Mouse (Mus musculus) MEL (cell line): ENCODE measurements around the gene Hist1h2bc. TPM values are rescaled to one million over a fixed set of nuclear protein-coding genes. Genes with fewer than 3 reads are reported as not detected.

Experiments used
- DNase-seq: peaks from one replicate; pipeline ENCODE4 v3.0.0; 2011; ENCODE audit warnings: low read depth, low spot score
- H3K27ac ChIP-seq: 2 replicates; pipeline ENCODE4 v1.5.1; 2012; ENCODE audit warnings: low read depth, mild to moderate bottlenecking, control low read depth, low read length, moderate library complexity; ENCODE audit not compliant: control insufficient read depth
- H3K27me3 ChIP-seq, 2 experiments: fragments of 150-350 bp in 1 of 2; sonication (generic) in 1 of 2; 2 replicates each; pipeline ENCODE4 v1.6.1; 2012; ENCODE audit warnings: low read length in 2 of 2, mild to moderate bottlenecking in 2 of 2, improper control_type of control experiment in 1 of 2, moderate library complexity in 1 of 2; ENCODE audit not compliant: insufficient read depth in 2 of 2, control insufficient read depth in 1 of 2
- H3K36me3 ChIP-seq, 2 experiments: 2 replicates each; pipeline ENCODE4 v1.6.1; 2012 to 2014; ENCODE audit warnings: low read length in 2 of 2, improper control_type of control experiment in 1 of 2, inconsistent platforms in 1 of 2, mild to moderate bottlenecking in 1 of 2; ENCODE audit not compliant: insufficient read depth in 2 of 2, control insufficient read depth in 1 of 2
- H3K4me1 ChIP-seq, 2 experiments: fragments of 150-350 bp in 1 of 2; sonication (generic) in 1 of 2; 2 replicates each; pipeline ENCODE4 v1.6.1; 2012; ENCODE audit warnings: low read length in 2 of 2, improper control_type of control experiment in 1 of 2, mild to moderate bottlenecking in 1 of 2; ENCODE audit not compliant: insufficient read depth in 2 of 2, control insufficient read depth in 1 of 2
- H3K4me3 ChIP-seq, 2 experiments: fragments of 150-350 bp in 1 of 2; sonication (generic) in 1 of 2; 2 replicates each; pipeline ENCODE4 v1.5.1; 2012; ENCODE audit warnings: low read depth in 2 of 2, low read length in 2 of 2, mild to moderate bottlenecking in 2 of 2, moderate library complexity in 2 of 2, control low read depth in 1 of 2, improper control_type of control experiment in 1 of 2; ENCODE audit not compliant: control insufficient read depth in 1 of 2, insufficient read depth in 1 of 2
- H3K79me2 ChIP-seq: 2 replicates; pipeline ENCODE4 v1.6.1; 2012; ENCODE audit warnings: mild to moderate bottlenecking, low read length, moderate library complexity; ENCODE audit not compliant: control insufficient read depth, poor library complexity, insufficient read depth
- H3K9ac ChIP-seq: 2 replicates; pipeline ENCODE4 v1.6.1; 2012; ENCODE audit warnings: low read depth, mild to moderate bottlenecking, control low read depth, low read length, moderate library complexity; ENCODE audit not compliant: control insufficient read depth, poor library complexity, severe bottlenecking
- H3K9me3 ChIP-seq: fragments of 150-350 bp; sonication (generic); replicated peaks from 2 replicates; pipeline ENCODE4 v1.6.1; 2012; ENCODE audit warnings: mild to moderate bottlenecking, low read length, improper control_type of control experiment, moderate library complexity; ENCODE audit not compliant: insufficient read depth
- BHLHE40 ChIP-seq: IDR thresholded peaks from 2 replicates; pipeline ENCODE4 v1.6.1; 2012; ENCODE audit warnings: low read depth, mild to moderate bottlenecking, inconsistent platforms, low read length, improper control_type of control experiment, borderline replicate concordance
- CHD1 ChIP-seq: IDR thresholded peaks from 2 replicates; pipeline ENCODE4 v1.6.1; 2012; ENCODE audit warnings: low read depth, mild to moderate bottlenecking, inconsistent platforms, low read length, improper control_type of control experiment
- CTCF ChIP-seq, 3 experiments: IDR thresholded peaks in 2 of 3; conservative IDR thresholded peaks in 1 of 3; 2 replicates each; pipeline ENCODE4 v1.5.1; 2011 to 2012; ENCODE audit warnings: low read length in 3 of 3, low read depth in 2 of 3, mild to moderate bottlenecking in 2 of 3, improper control_type of control experiment in 1 of 3, inconsistent platforms in 1 of 3, mixed read lengths in 1 of 3, moderate library complexity in 1 of 3; ENCODE audit not compliant: control insufficient read depth in 1 of 3, insufficient read depth in 1 of 3, poor library complexity in 1 of 3, severe bottlenecking in 1 of 3
- ELF1 ChIP-seq: IDR thresholded peaks from 2 replicates; pipeline ENCODE4 v1.6.1; 2014; ENCODE audit warnings: low read depth, mild to moderate bottlenecking, inconsistent platforms, low read length, improper control_type of control experiment, moderate library complexity
- ETS1 ChIP-seq: IDR thresholded peaks from 2 replicates; pipeline ENCODE4 v1.6.1; 2012; ENCODE audit warnings: low read depth, mild to moderate bottlenecking, inconsistent platforms, low read length, improper control_type of control experiment, moderate library complexity
- HCFC1 ChIP-seq: IDR thresholded peaks from 2 replicates; pipeline ENCODE4 v1.6.1; 2012; ENCODE audit warnings: low read depth, mild to moderate bottlenecking, inconsistent platforms, low read length, improper control_type of control experiment, moderate library complexity
- JUND ChIP-seq: IDR thresholded peaks from 2 replicates; pipeline ENCODE4 v1.6.1; 2011; ENCODE audit warnings: low read depth, mild to moderate bottlenecking, improper control_type of control experiment, low read length
- KAT2A ChIP-seq: conservative IDR thresholded peaks from 2 replicates; pipeline ENCODE4 v1.6.1; 2012; ENCODE audit warnings: low read depth, low read length, improper control_type of control experiment, inconsistent platforms
- MAFK ChIP-seq: IDR thresholded peaks from 2 replicates; pipeline ENCODE4 v1.6.1; 2011; ENCODE audit warnings: low read depth, mild to moderate bottlenecking, low read length, improper control_type of control experiment, borderline replicate concordance
- MAX ChIP-seq: IDR thresholded peaks from 2 replicates; pipeline ENCODE4 v1.6.1; 2011; ENCODE audit warnings: low read length, improper control_type of control experiment
- MAZ ChIP-seq: IDR thresholded peaks from 2 replicates; pipeline ENCODE4 v1.6.1; 2012; ENCODE audit warnings: low read depth, mild to moderate bottlenecking, inconsistent platforms, low read length, improper control_type of control experiment
- MYC ChIP-seq: IDR thresholded peaks from 2 replicates; pipeline ENCODE4 v1.6.1; 2011; ENCODE audit warnings: low read depth, mild to moderate bottlenecking, low read length, improper control_type of control experiment, moderate library complexity
- NRF1 ChIP-seq: IDR thresholded peaks from 2 replicates; pipeline ENCODE4 v1.6.1; 2014; ENCODE audit warnings: low read depth, mild to moderate bottlenecking, inconsistent platforms, low read length, improper control_type of control experiment, moderate library complexity; ENCODE audit not compliant: poor library complexity, insufficient read depth, severe bottlenecking
- POLR2AphosphoS2 ChIP-seq: IDR thresholded peaks from 2 replicates; pipeline ENCODE4 v1.6.1; 2011; ENCODE audit warnings: low read length, improper control_type of control experiment
- SIN3A ChIP-seq: IDR thresholded peaks from 2 replicates; pipeline ENCODE4 v1.6.1; 2012; ENCODE audit warnings: low read length, improper control_type of control experiment, inconsistent platforms
- SMC3 ChIP-seq: IDR thresholded peaks from 2 replicates; pipeline ENCODE4 v1.6.1; 2011; ENCODE audit warnings: low read depth, low read length, improper control_type of control experiment
- ZC3H11A ChIP-seq: IDR thresholded peaks from 2 replicates; pipeline ENCODE4 v1.6.1; 2012; ENCODE audit warnings: low read depth, mild to moderate bottlenecking, inconsistent platforms, low read length, improper control_type of control experiment
- ZNF384 ChIP-seq: IDR thresholded peaks from 2 replicates; pipeline ENCODE4 v1.6.1; 2012; ENCODE audit warnings: low read depth, mild to moderate bottlenecking, inconsistent platforms, low read length, improper control_type of control experiment
- polyA plus RNA-seq, 2 experiments: library from polyadenylated mRNA; stranded (reverse) in 1 of 2; unstranded in 1 of 2; fragments of >175 nt in 1 of 2; fragments of >200 nt in 1 of 2; gene quantifications; 2 replicates each; pipeline versions ENCODE4 v1.2.1 to v1.2.4; 2012; ENCODE audit warnings: low replicate concordance in 2 of 2, low read depth in 1 of 2; ENCODE audit not compliant: insufficient read length in 2 of 2, insufficient read depth in 1 of 2, missing spikeins in 1 of 2
- total RNA-seq: library from RNA; depleted of rRNA; stranded (reverse); fragments of 300-350 nt; gene quantifications from 2 replicates; pipeline ENCODE4 v1.2.3, GENCODE M21; 2012

Gene Hist1h2bc
- total and polyA plus RNA-seq, 3 experiments, result 3.1 to 694 TPM; not detected in 1

- TF ChIP-seq MYC, result no peak
- TF ChIP-seq CHD1, result no peak
- TF ChIP-seq ETS1, result no peak
- TF ChIP-seq ZC3H11A, result no peak
- TF ChIP-seq KAT2A, result no peak
- TF ChIP-seq MAZ, result no peak
- TF ChIP-seq NRF1, result no peak
- TF ChIP-seq MAX, result no peak
- TF ChIP-seq, all 39 proteins: peak for 6
Measured at GRCm38 (mm10) chr13:23698300-23698693, 14.3 kb downstream of the Hist1h2bc start, which contains the start of gene Hist1h4c (continued).

DNA sequence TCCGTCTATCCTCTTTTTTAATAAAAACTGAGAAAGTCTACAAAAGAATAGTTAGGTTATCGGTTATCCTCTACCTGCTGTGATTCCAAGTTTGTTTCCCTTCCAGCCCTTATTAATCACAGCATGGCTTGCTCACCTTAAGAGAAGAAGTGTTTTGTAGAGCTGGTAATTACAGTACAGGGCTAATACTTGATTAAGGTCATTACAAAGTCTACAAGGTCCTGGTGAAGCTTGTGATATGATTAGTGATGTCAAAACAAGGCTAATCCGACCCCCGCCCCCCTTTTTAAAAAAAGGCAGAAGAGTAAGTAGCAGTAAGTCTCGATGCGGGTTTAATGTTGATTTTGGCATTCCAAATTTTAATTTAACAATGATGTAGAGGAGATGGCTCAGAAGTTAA lies 15.0 kb downstream of the Hist1h2bc start:
- Histone ChIP-seq H3K27ac (peak overlapping the region; percentile 63), H3K4me1 (peaks cover 0 to 31% of the 10 kb centered on the region in 2 experiments; a peak in 2 of 4 replicates)
- DNase-seq, result peak; percentile 66

DNA sequence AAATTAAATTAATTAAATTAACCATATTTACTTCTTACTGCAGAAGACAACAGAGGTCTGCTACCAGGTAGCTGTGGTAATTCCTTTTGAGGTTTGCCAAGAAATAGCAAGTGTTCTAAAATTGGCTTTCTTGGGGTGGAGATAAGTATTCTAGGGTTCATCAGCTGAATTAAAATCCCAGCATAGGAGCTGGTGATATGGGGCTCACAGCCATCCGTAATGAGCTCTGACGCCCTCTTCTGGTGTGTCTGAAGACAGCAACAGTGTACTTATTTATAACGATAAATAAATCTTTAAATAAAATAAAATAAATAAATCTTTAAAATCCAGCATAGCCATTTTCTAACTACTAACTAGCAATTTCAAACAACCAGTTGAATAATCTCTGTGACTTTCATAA lies 15.8 kb downstream of the Hist1h2bc start:
- Histone ChIP-seq H3K9me3 (no peaks in the 10 kb centered on the region), H3K79me2 (no peaks in the 10 kb centered on the region; the same call in 1 of the 2 replicates), H3K27ac (no peak overlapping the region), H3K4me3 (no peak overlapping the region), H3K4me1 (peaks cover 0 to 27% of the 10 kb centered on the region in 2 experiments; a peak in 2 of 4 replicates), H3K27me3 (no peaks in the 10 kb centered on the region), H3K36me3 (peaks cover 0 to 46% of the 10 kb centered on the region in 2 experiments; a peak in 2 of 4 replicates), H3K9ac (no peak overlapping the region)
- peak; percentile 62 for DNase-seq
- no peak for TF ChIP-seq MAFK
- no peak for TF ChIP-seq MAX
- peak in 2 of 3 experiments; percentile 37 to 40; a peak in 4 of 6 replicates for TF ChIP-seq CTCF (IDR thresholded peaks at IDR 0.05 in 2 of 3, conservative IDR thresholded peaks at IDR 0.05 in 1 of 3; ENCODE audit: control insufficient read depth in 1 of 3, insufficient read depth in 1 of 3, low read depth in 2 of 3, low read length in 3 of 3, poor library complexity in 1 of 3, severe bottlenecking in 1 of 3)
- TF ChIP-seq ZNF384, result no peak
- TF ChIP-seq, all 39 proteins: peak for 1

More for the DNA sequence above, 15.0 kb downstream of the Hist1h2bc start:
- TF ChIP-seq SMC3 (no peak), POLR2AphosphoS2 (no peak), BHLHE40 (no peak), CHD1 (no peak), JUND (no peak), HCFC1 (no peak), SIN3A (no peak), ELF1 (no peak)
- no peaks in the 10 kb centered on the region; the same call in 1 of the 2 replicates for H3K79me2 ChIP-seq
- peak overlapping the region; percentile 56 for H3K9ac ChIP-seq
- H3K4me3 ChIP-seq, result no peak overlapping the region
- peaks cover 0 to 47% of the 10 kb centered on the region in 2 experiments; a peak in 2 of 4 replicates for H3K36me3 ChIP-seq
- H3K27me3 ChIP-seq, result no peaks in the 10 kb centered on the region
- no peaks in the 10 kb centered on the region for H3K9me3 ChIP-seq
